Mouse (Mus musculus) C3H10T1/2 (cell line): Measurements from ENCODE around the gene Rnf216. TPM values are rescaled to one million over a fixed set of nuclear protein-coding genes. Genes with fewer than 3 reads are reported as not detected.

ENCODE experiments used
- polyA plus RNA-seq, 2 experiments: library from polyadenylated mRNA; unstranded; fragments of >200 nt; fragmentation: generic; extraction: Trizol; gene quantifications; one replicate each; pipeline ENCODE4 v1.2.1; 2012; ENCODE audit warnings: missing spikeins in 2 of 2

Rnf216 gene
- polyA plus RNA-seq = 10 to 100 TPM in 1 of 2 experiments, 1 to 10 TPM in 1; 1.9 to 15.8 TPM

DNA sequence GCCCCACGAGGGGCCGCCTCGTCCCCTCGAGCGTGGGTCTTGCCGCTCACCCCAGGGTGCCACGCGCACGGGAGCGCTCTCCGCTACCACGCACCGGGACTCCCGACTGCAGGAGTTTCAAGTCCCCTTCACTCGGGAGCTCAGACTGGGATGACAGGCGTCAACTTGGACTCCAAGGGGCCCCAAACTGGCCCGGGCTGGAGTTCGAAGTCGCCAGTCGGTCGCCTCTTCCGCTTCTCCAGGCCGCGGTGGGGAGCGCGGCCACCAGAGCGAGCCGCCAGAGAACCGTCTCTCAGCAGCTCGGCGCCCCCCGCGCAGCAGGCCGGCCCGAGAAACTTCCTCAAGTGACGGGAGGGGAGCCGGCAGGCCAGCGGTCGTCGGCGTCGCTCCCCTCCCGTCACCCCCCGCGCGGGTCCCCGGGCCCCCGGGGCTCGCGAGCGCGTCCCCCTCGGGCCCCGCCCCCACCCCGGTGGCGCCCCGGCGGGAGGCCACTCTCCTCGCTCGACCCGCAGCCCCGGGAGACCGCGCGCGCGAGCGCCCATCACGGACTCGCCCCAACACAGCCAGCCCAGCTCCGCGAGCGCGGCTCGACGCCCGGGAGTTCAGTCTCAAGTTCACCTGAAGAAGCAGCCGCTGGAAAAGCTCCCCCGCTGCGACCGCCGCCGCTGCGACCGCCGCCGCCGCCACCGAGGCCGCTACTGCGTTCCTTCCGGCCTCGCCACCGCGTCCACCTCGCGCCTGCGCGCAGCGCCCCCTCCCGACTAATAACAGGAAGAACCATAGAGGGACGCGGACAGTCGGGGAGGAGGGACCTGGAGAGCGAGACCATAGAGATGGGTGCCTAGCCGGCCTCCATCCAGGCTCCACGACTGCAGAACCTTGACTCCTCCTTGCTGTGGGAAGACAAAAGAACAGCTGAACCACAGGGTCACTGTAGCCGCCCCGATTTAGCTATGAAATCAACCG lies at the start of gene Rnf216:
Gene Rnf216, minus strand, starts transcription at position 714 of the 966 bp plus-strand sequence.

DNA sequence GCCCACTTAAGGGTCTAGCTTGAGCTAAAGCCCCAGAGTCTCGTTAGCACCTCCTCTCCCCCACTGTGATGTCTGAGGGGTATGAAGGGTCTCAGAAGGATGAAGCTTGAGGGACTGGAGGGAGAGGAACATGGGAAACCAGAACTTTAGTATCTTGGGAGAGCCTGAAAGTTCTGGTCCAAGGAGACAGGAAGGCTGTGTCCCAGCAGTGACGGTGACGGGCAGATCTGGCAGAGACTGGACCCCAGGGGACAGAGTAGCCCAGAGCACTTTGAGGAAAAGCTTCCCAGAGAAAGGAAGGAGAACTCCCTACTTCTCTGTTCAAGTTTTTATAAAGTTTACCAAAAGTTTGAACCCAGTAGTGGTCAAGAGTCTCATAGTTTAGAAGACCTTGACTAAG lies 34.7 kb upstream of the Rnf216 start, which contains the start of gene Olfr718-ps1:
Gene Olfr718-ps1, minus strand, starts transcription at position 101 of the 400 bp plus-strand sequence.

DNA sequence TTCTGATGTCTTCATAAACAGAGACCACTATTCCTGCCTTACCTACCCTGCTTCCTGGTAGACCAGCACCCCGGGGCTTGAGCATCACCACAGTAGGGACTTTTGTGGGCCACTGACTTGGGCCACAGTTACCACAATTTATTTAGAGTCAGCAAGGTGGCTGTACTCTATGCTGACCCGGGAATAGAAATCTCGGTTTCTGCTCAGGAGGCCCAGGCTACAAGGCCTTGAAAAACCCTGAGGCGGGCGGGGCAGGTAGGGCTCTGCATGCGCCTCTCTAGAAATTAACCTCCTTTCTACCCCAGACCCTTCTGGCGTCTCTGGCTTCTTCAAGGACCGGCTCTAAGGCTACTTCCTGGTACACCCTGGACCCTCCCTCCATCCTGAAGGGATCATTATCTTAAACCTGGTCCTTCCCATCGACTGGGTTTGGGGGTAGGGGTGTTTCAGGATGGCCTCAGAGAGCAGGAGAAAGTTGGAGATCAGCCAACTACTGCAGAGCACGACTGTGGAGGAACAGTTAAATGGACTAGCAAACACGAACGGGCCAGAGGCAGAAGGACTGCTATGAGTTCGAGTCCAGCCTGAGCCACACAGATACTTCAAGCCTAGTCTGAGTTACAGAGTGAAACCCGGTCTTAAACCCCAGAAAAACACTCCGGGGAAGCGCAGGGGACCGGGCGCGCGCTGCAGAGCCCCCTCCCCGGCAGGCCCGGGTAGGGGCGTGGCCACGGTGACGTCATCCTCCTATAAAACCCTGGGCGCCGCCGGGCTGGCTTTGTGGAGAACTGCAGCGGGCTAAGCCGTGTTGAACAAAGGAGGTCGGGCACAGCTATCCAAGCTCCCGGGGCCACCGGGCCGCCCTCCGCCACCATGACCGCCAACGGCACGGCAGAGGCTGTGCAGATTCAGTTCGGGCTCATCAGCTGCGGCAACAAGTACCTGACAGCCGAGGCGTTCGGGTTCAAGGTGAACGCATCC lies 152.9 kb downstream of the Rnf216 start, which contains the start of gene Fscn1:
Gene Fscn1, plus strand, starts transcription at position 768 of the 981 bp plus-strand sequence.

Other genes with a start within 250 kb of the Rnf216 start
- gene Fbxl18, start 217.6 kb downstream of the Rnf216 start, polyA plus RNA-seq = 1 to 10 TPM; 3.9 to 4.9 TPM
- gene Actb, start 206.2 kb downstream of the Rnf216 start, polyA plus RNA-seq = 1,000 to 10,000 TPM; 2,361 to 3,302 TPM
- gene Fscn1, start 152.7 kb downstream of the Rnf216 start, polyA plus RNA-seq = 100 to 1,000 TPM; 284 to 311 TPM
- not detected for gene Olfr718-ps1, start 34.6 kb upstream of the Rnf216 start, polyA plus RNA-seq
- gene Rbak, start 67.8 kb upstream of the Rnf216 start, polyA plus RNA-seq = 1 to 10 TPM in 1 of 2 experiments, under 1 TPM in 1; 0.18 to 4.2 TPM
- under 1 TPM in 1 of 2 experiments, not detected in 1; 0.02 TPM for gene Spdye4b, start 68.0 kb upstream of the Rnf216 start, polyA plus RNA-seq
- not detected for gene Spdye4a, start 113.9 kb upstream of the Rnf216 start, polyA plus RNA-seq
- 1 to 10 TPM in 1 of 2 experiments, under 1 TPM in 1; 0.57 to 6.5 TPM for gene Zfp12, start 122.2 kb upstream of the Rnf216 start, polyA plus RNA-seq
- gene Zfp316, start 157.0 kb upstream of the Rnf216 start, polyA plus RNA-seq = 1 to 10 TPM; 1.6 to 8.9 TPM
- under 1 TPM in 1 of 2 experiments, not detected in 1; 0.01 TPM for gene Zfp853, start 180.6 kb upstream of the Rnf216 start, polyA plus RNA-seq
- 10 to 100 TPM; 21.4 to 24.3 TPM for gene E130309D02Rik, start 202.4 kb upstream of the Rnf216 start, polyA plus RNA-seq
- 10 to 100 TPM; 56.6 to 92.2 TPM for gene Zdhhc4, start 216.3 kb upstream of the Rnf216 start, polyA plus RNA-seq
- not detected for gene Grid2ip, start 244.3 kb upstream of the Rnf216 start, polyA plus RNA-seq